Mouse (Mus musculus) thymus, postnatal 4 days (tissue): ENCODE data around the gene Mrps24.
A peak's percentile ranks its signal among the peaks of the same experiment; 100 is the strongest.

Experiments used
- DNase-seq: peaks from one replicate; pipeline ENCODE4 v3.0.0; 2021

Mrps24 gene

DNA sequence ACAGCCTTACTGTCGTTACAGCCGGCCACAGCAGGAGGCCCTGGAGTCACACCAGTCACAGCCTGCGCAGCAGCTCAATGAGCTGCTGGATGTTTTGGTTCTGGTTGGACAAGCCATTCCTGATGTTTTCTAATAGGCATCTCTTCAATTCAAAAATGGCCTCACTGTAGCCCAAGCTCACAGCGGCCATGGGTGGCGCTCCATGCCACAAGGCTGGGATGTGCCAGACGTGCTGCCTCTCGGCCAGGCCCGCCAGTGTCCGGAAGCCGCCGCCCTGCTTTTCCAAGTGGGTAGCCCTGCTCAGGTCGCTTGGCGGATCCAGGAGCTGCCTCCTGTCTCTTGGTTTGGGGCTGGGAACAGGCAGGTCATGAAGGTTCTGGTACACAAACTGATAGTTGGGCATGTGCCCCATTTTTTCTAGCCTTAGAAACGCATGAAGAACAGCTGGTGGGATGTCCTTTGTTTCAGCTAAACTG is at the start of gene Mrps24:
Mrps24 (minus strand) TSS at position 51 of the 476 bp plus-strand sequence.
- no peak for DNase-seq

- DNase-seq = no peak
Measured at GRCm38 (mm10) chr11:5762633-5762982, 47.1 kb upstream of the Mrps24 start.

DNA sequence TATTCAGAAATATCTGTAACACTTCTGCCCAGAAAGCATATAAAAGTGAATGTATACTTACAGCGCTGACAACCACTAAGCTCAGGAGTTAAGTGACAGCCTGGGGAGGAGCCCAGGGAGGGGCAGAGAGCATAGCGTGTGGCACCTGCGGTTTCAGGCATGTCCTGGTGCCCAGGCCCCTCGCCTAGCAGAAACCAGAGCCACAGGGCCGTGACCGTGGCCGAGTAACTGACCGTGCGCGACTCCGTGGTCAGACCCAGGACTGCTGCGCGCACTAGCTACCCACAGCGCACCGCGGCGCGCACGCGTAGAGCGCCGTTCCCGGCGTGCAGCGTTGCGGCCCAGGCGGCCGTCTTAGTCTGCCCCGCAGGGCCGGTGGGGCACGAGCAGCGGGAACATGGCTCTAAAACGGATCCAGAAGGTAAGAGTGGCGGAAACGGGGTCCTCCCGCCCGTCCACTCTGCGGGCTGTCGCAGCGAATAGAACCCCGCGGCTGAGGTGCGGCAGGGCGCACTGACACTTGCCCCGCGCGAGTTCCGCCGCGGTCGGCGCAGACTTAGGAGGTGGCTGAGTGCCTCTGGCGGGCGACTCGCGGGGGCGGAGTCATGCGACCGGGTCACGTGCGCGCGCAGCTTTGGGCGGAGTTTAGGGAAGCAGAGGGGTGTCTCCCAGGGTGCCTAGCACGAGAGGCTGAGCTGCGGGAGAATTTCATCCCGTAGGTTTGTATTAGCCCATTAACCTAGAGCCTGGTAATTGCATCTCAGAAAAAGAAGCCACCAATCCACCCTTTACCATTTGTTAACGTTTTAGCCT is 46.5 kb upstream of the Mrps24 start, which contains the start of gene Urgcp:
Urgcp (minus strand) TSS at position 557 of the 813 bp plus-strand sequence.
- DNase-seq = peak; percentile 98

- DNase-seq = no peak
Measured at GRCm38 (mm10) chr11:5753755-5754154, 38.3 kb upstream of the Mrps24 start.

- DNase-seq = no peak
Measured at GRCm38 (mm10) chr11:5744951-5745350, 29.5 kb upstream of the Mrps24 start.

DNA sequence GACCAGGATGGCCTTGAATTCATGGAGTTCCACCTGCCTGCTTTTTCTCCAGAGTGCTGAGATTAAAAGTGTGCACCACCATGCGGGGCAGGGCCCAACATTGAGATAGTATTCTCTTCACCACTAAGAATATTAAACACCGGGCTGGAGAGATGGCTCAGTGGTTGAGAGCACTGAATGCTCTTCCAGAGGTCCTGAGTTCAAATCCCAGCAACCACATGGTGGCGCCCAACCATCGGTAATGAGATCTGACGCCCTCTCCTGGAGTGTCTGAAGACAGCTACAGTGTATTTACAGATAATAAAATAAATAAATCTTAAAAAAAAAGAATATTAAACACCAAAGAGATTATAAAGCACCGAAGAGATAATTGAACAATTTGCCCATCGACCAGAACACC is 26.6 kb upstream of the Mrps24 start:
- peak; percentile 52 for DNase-seq

DNA sequence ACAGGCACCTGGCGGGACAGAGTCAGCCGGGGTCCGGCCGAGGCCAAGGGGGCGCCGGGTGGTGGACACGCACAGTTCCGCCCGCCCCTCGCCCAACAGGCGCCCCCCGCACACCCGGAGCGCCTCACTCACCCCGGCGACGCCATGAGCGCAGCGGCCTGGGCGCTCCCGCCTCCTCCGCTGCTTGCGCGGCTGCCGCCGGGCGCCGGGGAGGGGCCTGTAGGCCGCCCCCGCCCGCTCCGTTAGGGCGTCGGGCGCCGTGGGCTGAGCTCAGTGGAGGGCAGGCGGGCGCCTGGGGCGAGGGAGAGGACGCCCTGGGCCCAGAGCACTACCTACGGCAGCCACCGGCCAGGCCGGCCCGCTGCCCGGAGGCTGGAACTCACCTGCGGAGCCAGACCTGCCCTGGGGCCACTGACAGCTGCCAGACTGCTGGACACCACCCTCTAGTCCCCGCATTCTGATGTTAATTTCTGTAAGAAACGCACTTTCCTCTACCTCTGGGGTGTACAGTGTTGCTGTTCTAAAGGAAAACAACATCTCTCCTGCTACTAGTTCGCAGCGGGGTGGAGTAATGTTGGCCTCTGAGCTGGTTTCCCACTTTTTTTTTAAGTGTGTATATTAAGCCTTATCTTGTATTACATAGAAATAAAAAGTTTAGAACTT is 25.6 kb upstream of the Mrps24 start:
- DNase-seq = peak; percentile 89

GRCm38 (mm10) chr11:5740599-5740964 is 25.1 kb upstream of the Mrps24 start:
- no peak for DNase-seq

- no peak for DNase-seq
Measured at GRCm38 (mm10) chr11:5739846-5740245, 24.4 kb upstream of the Mrps24 start.

GRCm38 (mm10) chr11:5738888-5739632 is 23.6 kb upstream of the Mrps24 start:
- no peak for DNase-seq

DNA sequence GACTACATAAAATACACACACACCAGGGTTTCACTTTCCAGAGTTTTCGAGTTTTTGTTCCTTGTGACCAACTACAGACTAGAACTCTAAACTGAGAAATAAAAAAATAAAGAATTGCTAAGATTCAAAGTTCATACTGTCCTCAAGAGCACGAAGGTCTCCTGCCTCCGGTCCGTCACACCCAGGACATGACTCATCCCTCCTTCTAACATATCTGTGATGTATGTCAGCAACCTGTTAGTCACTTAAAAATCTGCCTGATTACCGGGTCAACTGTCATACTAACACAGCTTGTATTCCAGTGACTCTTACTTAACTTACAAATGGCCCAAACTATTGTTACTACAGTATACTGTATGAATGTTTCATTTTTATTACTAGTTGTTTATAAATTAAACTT is 21.7 kb upstream of the Mrps24 start:
- no peak for DNase-seq

- no peak for DNase-seq
Measured at GRCm38 (mm10) chr11:5734323-5734722, 18.8 kb upstream of the Mrps24 start.

DNA sequence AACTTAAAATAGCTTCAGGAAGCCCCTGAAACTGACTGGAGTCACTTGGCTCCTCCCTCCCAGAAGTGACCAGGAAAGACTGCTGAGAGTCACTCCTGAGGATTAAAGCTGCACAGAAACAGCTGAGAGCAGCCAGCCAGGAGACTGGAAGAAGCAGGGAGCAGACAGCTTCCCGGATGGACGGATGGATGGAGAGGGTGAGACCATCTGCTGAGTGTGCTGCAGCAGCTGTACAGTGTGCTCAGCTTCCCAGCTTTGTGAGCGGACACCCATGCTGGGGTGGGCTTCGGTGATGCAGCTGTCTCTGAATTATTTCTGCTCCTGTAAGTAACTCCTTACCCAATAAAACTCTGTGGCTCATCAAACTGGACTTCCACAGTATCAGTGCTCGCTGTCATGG is 16.9 kb upstream of the Mrps24 start:
- DNase-seq = no peak

- DNase-seq = no peak
Measured at GRCm38 (mm10) chr11:5729582-5729981, 14.1 kb upstream of the Mrps24 start.

- DNase-seq = no peak
Measured at GRCm38 (mm10) chr11:5718611-5719354, 3.3 kb upstream of the Mrps24 start.

DNA sequence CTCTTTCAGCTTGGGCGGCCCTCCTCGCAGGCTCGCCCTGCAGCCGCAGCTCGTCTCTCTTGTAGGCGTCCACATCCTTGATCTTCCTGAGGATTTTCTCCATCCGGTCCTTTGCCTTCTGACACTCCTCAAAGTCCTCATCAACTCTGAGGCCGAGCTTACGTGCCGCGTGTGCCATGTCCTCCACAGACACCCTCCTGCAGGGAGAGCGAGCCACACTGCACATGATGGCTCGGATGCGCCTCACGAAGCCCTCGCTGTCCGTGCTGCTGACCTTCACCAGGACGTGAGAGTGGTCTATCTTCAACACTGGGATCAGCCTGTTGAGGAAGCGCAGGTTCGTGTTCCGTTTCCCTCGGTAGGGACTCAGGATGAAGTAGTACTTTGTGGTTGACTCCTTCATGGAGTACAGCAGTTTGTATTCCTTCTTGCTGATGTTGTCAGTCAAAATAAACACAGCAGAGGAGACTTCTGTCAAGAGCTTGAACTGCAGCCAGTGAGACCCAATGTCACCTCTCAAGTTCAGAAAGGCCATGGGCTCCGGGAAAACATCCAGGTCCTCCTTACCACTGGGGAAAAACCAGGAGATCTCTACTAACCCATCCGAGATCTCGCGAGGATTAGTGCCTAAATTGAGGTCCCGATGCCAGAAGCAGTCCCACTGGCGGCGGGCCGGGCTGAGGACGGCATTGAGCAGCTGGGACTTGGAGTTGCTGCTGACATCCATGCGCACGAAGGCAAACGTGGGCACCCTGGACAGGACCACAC is 1.6 kb upstream of the Mrps24 start:
- no peak for DNase-seq

DNA sequence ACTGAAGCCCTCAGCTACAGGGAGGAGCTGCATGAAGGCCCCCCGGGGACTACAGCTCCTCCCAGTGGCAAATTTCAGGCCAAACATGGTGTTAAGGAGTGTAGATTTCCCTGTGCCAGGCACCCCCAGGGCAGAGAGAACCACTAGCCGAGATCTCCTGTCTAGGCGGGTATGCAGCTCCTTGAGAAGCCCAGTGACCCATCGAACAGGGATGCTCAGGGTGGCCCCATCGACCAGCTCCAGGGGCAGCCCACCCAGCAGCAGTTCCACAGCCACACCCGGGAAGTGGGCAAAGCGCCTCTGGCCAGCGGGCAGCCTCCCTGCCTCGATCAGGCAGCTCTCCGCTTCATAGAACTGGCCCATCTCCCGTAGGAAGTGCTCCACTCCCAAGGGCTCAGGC is 766 bp upstream of the Mrps24 start:
- no peak for DNase-seq

DNA sequence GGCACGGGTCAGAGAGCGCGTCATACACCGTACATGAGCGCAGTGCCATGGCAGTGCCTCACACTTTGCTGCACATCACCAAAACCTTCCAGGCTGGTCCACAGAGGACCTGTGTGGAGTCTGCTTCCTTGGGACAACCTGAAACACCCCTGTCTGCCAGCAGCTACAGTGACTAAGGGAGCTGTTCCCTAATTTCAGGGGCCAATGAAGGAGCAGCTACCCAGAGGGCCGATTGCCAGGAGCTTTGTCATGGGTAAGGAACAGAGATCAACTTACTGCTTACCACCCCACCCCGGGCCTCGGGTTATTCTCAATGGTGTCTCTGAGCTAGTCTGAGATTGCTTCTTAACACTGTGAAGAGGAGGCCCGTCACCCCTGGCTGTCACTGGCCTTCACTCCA is 301 bp downstream of the Mrps24 start:
- DNase-seq = no peak

DNA sequence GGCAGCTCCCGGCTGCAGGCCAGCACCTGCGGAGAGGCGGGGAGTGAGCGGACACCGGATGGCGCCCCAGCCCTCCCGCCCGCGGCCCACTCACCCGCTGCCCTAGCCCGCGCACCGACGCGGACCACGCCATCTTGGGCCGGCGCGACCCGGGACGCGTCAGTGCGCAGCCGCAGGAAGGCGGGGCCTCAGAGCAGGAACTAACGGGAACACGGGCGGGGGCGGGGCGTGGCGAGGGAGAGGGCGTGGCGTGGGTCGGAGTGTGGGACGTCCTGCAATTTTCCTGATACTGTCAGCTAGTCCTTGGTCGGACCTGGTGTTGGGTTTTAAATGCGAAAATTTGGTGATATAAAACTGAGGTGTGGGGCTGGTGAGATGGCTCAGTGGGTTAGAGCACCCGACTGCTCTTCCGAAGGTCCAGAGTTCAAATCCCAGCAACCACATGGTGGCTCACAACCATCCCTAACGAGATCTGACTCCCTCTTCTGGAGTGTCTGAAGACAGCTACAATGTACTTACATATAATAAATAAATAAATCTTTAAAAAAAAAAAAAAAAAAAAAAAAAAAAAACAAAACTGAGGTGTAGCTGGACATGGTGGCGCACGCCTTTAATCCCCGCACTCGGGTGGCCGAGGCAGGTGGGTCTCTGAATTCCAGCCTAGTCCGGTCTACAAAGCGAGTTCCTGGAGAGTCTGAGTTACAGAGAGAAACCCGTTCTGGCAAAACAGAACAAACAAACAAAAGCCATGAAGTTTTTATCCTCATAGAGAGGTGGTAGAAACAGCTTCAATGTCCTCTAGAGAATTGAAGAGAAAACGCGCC is 7.7 kb downstream of the Mrps24 start:
- DNase-seq = peak; percentile 96

GRCm38 (mm10) chr11:5706874-5707529 is 8.5 kb downstream of the Mrps24 start:
- peak; percentile 70 for DNase-seq

DNA sequence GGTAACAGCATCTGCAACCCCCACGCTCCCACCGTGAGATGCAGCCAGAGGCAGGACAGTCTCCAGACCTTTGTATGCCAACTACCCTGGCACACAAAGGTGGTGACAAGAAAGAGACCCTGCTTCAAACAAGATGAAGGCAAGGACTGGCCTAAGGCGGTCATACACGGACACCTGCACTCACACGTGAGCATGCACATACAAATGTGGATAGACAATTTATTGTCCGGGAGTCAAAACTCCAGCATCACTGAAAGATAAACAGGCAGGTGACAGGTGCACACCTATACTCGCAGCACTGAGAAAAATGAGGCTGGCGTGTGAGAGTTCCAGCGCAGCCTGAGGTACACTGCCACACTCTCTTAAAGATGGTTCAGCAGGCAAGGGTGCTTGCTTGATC is 9.5 kb downstream of the Mrps24 start:
- peak; percentile 4 for DNase-seq
